In the genomic region with DNA sequence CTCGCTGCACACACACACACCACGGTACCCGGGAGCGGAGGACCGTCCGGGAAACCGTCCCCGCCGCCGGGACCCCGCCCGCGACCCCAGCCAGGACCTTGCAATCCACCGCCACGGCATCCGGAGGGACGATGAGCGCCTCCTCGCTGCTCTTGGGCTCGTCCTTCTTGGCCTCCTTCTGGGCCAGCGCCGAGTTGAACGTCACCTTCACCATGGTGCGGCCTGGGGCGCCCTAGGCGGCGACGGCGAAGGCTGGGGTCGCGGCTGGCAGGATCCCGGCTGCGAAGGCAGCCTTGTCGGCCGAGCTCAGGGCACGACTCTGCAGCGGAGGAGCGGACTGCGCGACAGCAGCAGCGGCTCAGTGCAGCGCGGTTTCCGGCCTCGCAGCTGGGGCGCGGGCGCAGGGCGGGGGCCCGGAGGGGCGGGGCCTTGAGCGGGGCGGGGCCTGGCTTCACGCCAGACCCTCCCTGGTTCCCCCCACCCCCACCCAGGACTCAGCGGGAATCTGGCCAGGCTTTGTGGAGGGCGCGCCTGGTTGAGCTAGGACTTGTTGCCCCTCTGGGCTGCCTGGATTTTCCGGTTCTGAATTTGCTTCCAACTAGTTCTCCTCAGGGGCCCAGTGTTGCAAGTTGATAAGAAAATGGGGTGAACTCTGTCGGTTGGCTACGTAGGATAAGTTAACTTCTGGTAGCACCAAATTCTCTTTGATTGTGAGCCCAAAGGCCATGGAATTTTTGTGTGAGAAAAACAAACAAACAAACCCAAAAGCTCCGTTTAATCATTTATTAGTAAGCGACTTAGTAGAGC, we compare ENCODE assay signal across 7 mouse cellular contexts. TPM values are rescaled to one million over a fixed set of nuclear protein-coding genes. Genes with fewer than 3 reads are reported as not detected.
DNase-seq lines count a peak whose midpoint lies in the region; ATAC-seq lines count a peak whose summit lies in the region.

TSS of gene Itm2b (minus strand) at position 377 of the 807 bp plus-strand sequence.

- DNase-seq in adrenal gland, adult 2 months: peak; percentile 93
- DNase-seq in embryo, embryonic 10.5 days (ENCODE audit: low spot score): peak; percentile 88
- peak; percentile 92 for DNase-seq in gastrocnemius, postnatal 25 days
- DNase-seq in left cerebral cortex, postnatal 4 days: peak; percentile 89
- DNase-seq in midbrain, embryonic 11.5 days (ENCODE audit: low spot score, missing footprints): peak; percentile 99
- DNase-seq in skeletal muscle tissue, adult 2 months (ENCODE audit: low read depth, low spot score): peak; percentile 91

- no peaks in the 10 kb centered on the region for H3K27me3 ChIP-seq in midbrain, embryonic 11.5 days (ENCODE audit: control insufficient read depth, insufficient read depth, low read length)

- no peaks in the 10 kb centered on the region for H3K36me3 ChIP-seq in midbrain, embryonic 11.5 days (ENCODE audit: control insufficient read depth, insufficient read depth, low read length)

- peak within 1 kb of the TSS; percentile 58 for H3K4me3 ChIP-seq in midbrain, embryonic 11.5 days (ENCODE audit: low read depth, low read length)

- under 1% methylated on average over 60 of the region's 62 CpGs for WGBS in midbrain, embryonic 11.5 days

- peak; percentile 67 for ATAC-seq in inflammation-experienced regulatory T-cells, adult 6 months
- ATAC-seq in midbrain, embryonic 11.5 days (ENCODE audit: low FRiP score): peak; percentile 98

- H3K9ac ChIP-seq in midbrain, embryonic 11.5 days (ENCODE audit: low read length): peak within 1 kb of the TSS; percentile 78

- intact Hi-C loops in left cerebral cortex, postnatal 4 days (cut with DNase I): no loop called here

- H3K9me3 ChIP-seq in midbrain, embryonic 11.5 days (ENCODE audit: control insufficient read depth, low read length): no peaks in the 10 kb centered on the region

- H3K4me1 ChIP-seq in midbrain, embryonic 11.5 days (ENCODE audit: control insufficient read depth, insufficient read depth, low read length): peaks cover 4% of the 10 kb centered on the region; the same call in 1 of the 2 replicates

- H3K27ac ChIP-seq in midbrain, embryonic 11.5 days (ENCODE audit: low read depth, low read length): peak within 1 kb of the TSS; percentile 72

- peak within 1 kb of the TSS; percentile 61 for H3K4me2 ChIP-seq in midbrain, embryonic 11.5 days

RNA-seq across cellular contexts. Expression of gene Itm2b, which starts in this region (rescaled TPM):
- total RNA-seq in adrenal gland, adult 2 months (2021): 1,000 to 10,000 TPM; 1,107 to 1,115 TPM
- 828 and 985 TPM in 2 replicates for polyA plus RNA-seq in adrenal gland, adult 2 months (2012; rRNA removed)
- total RNA-seq in gastrocnemius, postnatal 25 days (2021): 100 to 1,000 TPM; 244 to 301 TPM
- 1,000 to 10,000 TPM in 2 of 3 experiments, 100 to 1,000 TPM in 1; 933 to 1,139 (median 1,095) TPM for polyA plus RNA-seq in inflammation-experienced regulatory T-cells, adult 6 months (2017; shearing (Covaris generic))
- 100 to 1,000 TPM; 363 to 375 TPM for total RNA-seq in left cerebral cortex, postnatal 4 days (2021)
- polyA plus RNA-seq in midbrain, embryonic 11.5 days (2014; fragmentation: Nextera tagmentation; extraction: Ambion mirVana): 325 and 356 TPM in 2 replicates

Comparison
In these comparisons a context has a peak if more than half of its experiments do, and no peak if none do; other contexts are left out.
1. Peak in every context shown above with its lines: DNase-seq, ATAC-seq, H3K4me3 ChIP-seq and H3K27ac ChIP-seq.